Mouse (Mus musculus) stomach, embryonic 16.5 days (tissue): ENCODE measurements around the gene Rap1gap2. TPM values are rescaled to one million over a fixed set of nuclear protein-coding genes. Genes with fewer than 3 reads are reported as not detected.

Experiments
- ATAC-seq: fragments of 200-750 bp; cut with Nextera tagmentation; 2 replicates; pipeline ENCODE4 v1.8.0; 2017; ENCODE audit warnings: moderate number of reproducible peaks, moderate TSS enrichment; ENCODE audit not compliant: insufficient read depth, low FRiP score
- H3K27ac ChIP-seq: fragments of 300-500 bp; sonication (generic); 2 replicates; pipeline ENCODE4 v1.5.1; 2014; ENCODE audit warnings: low read length
- H3K27me3 ChIP-seq: fragments of 300-500 bp; sonication (generic); 2 replicates; pipeline ENCODE4 v1.6.1; 2014; ENCODE audit warnings: low read length, control low read depth, mixed read lengths; ENCODE audit not compliant: control insufficient read depth, insufficient read depth
- H3K36me3 ChIP-seq: fragments of 300-500 bp; sonication (generic); 2 replicates; pipeline ENCODE4 v1.6.1; 2014; ENCODE audit warnings: low read length; ENCODE audit not compliant: control insufficient read depth, insufficient read depth
- H3K4me1 ChIP-seq: fragments of 300-500 bp; sonication (generic); 2 replicates; pipeline ENCODE4 v1.6.1; 2014; ENCODE audit warnings: low read length, control low read depth, mixed read lengths; ENCODE audit not compliant: control insufficient read depth, insufficient read depth
- H3K4me2 ChIP-seq: fragments of 300-500 bp; sonication (generic); 2 replicates; pipeline ENCODE4 v1.6.1; 2014; ENCODE audit warnings: low read depth, low read length, mixed read lengths
- H3K4me3 ChIP-seq: fragments of 300-500 bp; sonication (generic); replicated peaks from 2 replicates; pipeline ENCODE4 v1.5.1; 2014; ENCODE audit warnings: mild to moderate bottlenecking, low read length
- H3K9ac ChIP-seq: fragments of 300-500 bp; sonication (generic); 2 replicates; pipeline ENCODE4 v1.6.1; 2014; ENCODE audit warnings: low read length
- H3K9me3 ChIP-seq: fragments of 300-500 bp; sonication (generic); replicated peaks from 2 replicates; pipeline ENCODE4 v1.6.1; 2016; ENCODE audit warnings: low read length, control low read depth; ENCODE audit not compliant: control insufficient read depth
- WGBS: fragments of 180-500 bp; shearing (Covaris S2); extraction: QIAGEN DNeasy Blood & Tissue Kit; methylation state at CpG from one replicate; pipeline ENCODE4 v1.1.7; 2014; 5-methylcytosine and 5-hydroxymethylcytosine counted together
- polyA plus RNA-seq: library from polyadenylated mRNA; unstranded; fragments of >200 nt; fragmentation: Nextera tagmentation; extraction: Ambion mirVana; gene quantifications from 2 replicates; pipeline ENCODE4 v1.2.1, GENCODE M21; 2015

The Rap1gap2 gene
- polyA plus RNA-seq, 1 experiment from 2014 or later, result 11.8 TPM

DNA sequence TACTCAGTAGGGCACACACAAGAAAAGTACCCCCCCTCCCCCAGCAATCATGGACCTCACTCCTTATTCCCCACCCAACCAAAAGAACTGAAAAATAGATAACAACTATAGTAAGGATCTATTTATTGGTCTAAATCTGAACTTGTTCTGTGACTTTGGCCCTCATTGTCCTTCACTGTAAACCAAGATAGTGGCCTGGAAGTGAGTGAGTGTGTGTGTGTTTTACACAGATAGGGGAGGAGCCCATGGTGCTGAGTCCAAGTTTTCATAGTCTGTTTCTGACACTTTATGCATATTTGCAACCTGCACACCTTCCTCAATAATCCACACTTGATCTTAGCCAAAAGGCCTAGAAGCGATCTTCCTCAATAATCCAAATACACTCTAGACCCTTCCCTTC, 38.0 kb upstream of the Rap1gap2 start:
- Histone ChIP-seq H3K4me1 (peaks cover 33% of the 10 kb centered on the region), H3K27ac (peak overlapping the region; percentile 65), H3K4me2 (peak overlapping the region; percentile 88), H3K9ac (peak overlapping the region; percentile 92), H3K27me3 (no peaks in the 10 kb centered on the region), H3K9me3 (no peaks in the 10 kb centered on the region), H3K4me3 (peak overlapping the region; percentile 97), H3K36me3 (no peaks in the 10 kb centered on the region)
- 12% methylated on average over 1 of the region's 1 CpGs for WGBS
- ATAC-seq, result 0 out of 2 replicates have a peak, but pooled peaks have one; percentile 7

GRCm38 (mm10) chr11:74647966-74648365, 37.3 kb upstream of the Rap1gap2 start:
- Histone ChIP-seq H3K4me3 (no peak overlapping the region), H3K9ac (no peak overlapping the region), H3K9me3 (no peaks in the 10 kb centered on the region), H3K36me3 (no peaks in the 10 kb centered on the region), H3K4me1 (peaks cover 28% of the 10 kb centered on the region), H3K27me3 (no peaks in the 10 kb centered on the region), H3K4me2 (no peak overlapping the region), H3K27ac (peak overlapping the region; percentile 65)
- no peak for ATAC-seq
- 81% methylated on average over 1 of the region's 1 CpGs for WGBS

GRCm38 (mm10) chr11:74639628-74640027, 28.9 kb upstream of the Rap1gap2 start:
- peak overlapping the region; percentile 63; the same call in 1 of the 2 replicates for H3K4me2 ChIP-seq
- H3K4me1 ChIP-seq, result peaks cover 20% of the 10 kb centered on the region
- H3K27me3 ChIP-seq, result no peaks in the 10 kb centered on the region
- no peak overlapping the region; the same call in 1 of the 2 replicates for H3K4me3 ChIP-seq
- no peaks in the 10 kb centered on the region for H3K9me3 ChIP-seq
- WGBS, result 56% methylated on average over 1 of the region's 1 CpGs
- H3K27ac ChIP-seq, result peak overlapping the region; percentile 97
- no peaks in the 10 kb centered on the region for H3K36me3 ChIP-seq
- H3K9ac ChIP-seq, result peak overlapping the region; percentile 13; the same call in 1 of the 2 replicates
- no peak for ATAC-seq

DNA sequence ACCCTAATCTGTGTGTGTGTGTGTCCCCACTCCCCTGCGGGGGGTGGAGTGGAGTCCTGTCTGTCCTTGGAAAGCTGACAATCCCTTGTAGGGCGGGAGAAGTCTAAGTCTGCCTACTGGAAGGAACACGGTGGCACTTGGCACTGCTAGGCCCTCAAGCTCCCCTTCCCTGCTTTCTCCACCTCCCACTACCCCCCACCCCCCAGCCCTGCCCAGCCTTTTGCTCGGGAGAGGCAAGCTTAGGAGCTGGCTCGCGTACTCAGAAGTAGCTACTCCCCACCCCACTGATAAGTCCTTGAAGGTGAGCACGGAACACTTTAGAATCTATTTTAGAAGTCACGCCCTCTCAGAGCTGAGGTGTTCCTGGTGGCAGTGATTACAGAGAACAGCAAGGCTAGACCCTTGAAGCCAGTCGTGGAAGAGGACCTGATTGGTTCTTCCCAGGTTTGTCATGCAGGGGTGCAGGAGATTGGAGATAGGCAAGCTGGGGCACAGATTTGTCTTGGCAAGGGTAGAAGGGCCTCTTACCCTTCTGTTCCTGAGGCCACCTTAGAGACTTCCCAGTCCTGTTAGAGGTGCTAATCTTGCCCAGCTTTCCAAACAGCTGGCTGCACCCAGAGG, 28.2 kb upstream of the Rap1gap2 start:
- ATAC-seq, result peak; percentile 64
- H3K4me2 ChIP-seq, result peak overlapping the region; percentile 63
- no peaks in the 10 kb centered on the region for H3K36me3 ChIP-seq
- peaks cover 20% of the 10 kb centered on the region for H3K4me1 ChIP-seq
- 11% methylated on average over 9 of the region's 9 CpGs for WGBS
- H3K4me3 ChIP-seq, result peak overlapping the region; percentile 78
- peak overlapping the region; percentile 97 for H3K27ac ChIP-seq
- no peaks in the 10 kb centered on the region for H3K9me3 ChIP-seq
- H3K9ac ChIP-seq, result peak overlapping the region; percentile 88
- H3K27me3 ChIP-seq, result no peaks in the 10 kb centered on the region

- under 1% methylated on average over 84 of the region's 86 CpGs for WGBS
- Histone ChIP-seq H3K9ac (peak overlapping the region; percentile 88), H3K4me1 (peaks cover 20% of the 10 kb centered on the region), H3K9me3 (no peaks in the 10 kb centered on the region), H3K4me2 (peak overlapping the region; percentile 63), H3K27me3 (no peaks in the 10 kb centered on the region), H3K36me3 (no peaks in the 10 kb centered on the region), H3K27ac (peak overlapping the region; percentile 97), H3K4me3 (peak overlapping the region; percentile 78)
- ATAC-seq, result peak; percentile 92
Measured at GRCm38 (mm10) chr11:74637971-74638790, 27.5 kb upstream of the Rap1gap2 start.

- Histone ChIP-seq H3K4me3 (peak overlapping the region; percentile 78), H3K36me3 (no peaks in the 10 kb centered on the region), H3K4me1 (peaks cover 20% of the 10 kb centered on the region), H3K27ac (peak overlapping the region; percentile 97), H3K9ac (peak overlapping the region; percentile 88), H3K27me3 (no peaks in the 10 kb centered on the region), H3K9me3 (no peaks in the 10 kb centered on the region), H3K4me2 (peak overlapping the region; percentile 63)
- WGBS, result 17% methylated on average over 8 of the region's 8 CpGs
- ATAC-seq, result no peak
Measured at GRCm38 (mm10) chr11:74637486-74637885, 26.8 kb upstream of the Rap1gap2 start.

DNA sequence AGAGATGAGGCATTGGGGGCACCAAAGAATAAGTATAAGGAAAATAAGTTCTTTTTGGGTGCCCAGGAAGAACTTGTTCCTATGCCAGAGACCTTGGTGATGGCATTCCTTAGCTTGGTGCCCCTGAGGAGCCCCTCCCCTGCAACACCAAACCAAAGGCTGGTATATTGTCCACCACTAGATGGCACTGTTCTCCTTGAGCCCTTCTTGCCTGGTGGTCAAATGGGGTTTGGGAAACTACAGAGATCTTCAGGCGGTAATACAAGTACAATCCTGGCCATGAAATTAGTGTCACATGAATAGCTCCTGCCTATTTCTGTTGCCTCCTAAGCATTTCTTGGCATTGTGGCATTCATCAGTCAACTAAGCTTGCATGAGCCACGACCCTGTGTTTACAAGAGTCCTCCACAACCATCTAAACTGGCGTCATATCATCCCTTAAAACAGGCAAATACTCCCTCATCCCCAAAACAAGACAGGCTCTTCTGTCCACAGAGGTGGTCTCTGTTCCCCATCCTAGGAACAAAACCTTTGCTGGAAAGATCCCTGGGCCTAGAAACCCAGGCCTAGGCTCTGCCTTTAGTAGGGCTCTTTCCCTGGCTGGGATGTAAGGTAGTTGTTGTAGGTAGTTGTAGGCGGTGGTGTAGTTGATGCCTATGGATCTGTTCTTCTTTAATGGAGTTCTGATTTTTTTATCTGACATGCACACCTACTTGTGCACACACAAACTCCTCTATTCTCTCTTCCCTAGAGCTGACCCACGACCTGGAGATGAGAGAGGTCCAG, 24.0 kb upstream of the Rap1gap2 start:
- Histone ChIP-seq H3K4me3 (no peak overlapping the region), H3K4me1 (peaks cover 13% of the 10 kb centered on the region), H3K9me3 (no peaks in the 10 kb centered on the region), H3K27ac (no peak overlapping the region), H3K9ac (no peak overlapping the region), H3K4me2 (no peak overlapping the region), H3K27me3 (no peaks in the 10 kb centered on the region), H3K36me3 (no peaks in the 10 kb centered on the region)
- ATAC-seq, result no peak
- WGBS, result 68% methylated on average over 5 of the region's 5 CpGs

- no peak for ATAC-seq
- no peaks in the 10 kb centered on the region for H3K27me3 ChIP-seq
- no peaks in the 10 kb centered on the region for H3K4me1 ChIP-seq
- H3K4me2 ChIP-seq, result no peak overlapping the region
- WGBS, result 66% methylated on average over 7 of the region's 7 CpGs
- H3K4me3 ChIP-seq, result no peak overlapping the region
- H3K27ac ChIP-seq, result no peak overlapping the region
- H3K9ac ChIP-seq, result no peak overlapping the region
- no peaks in the 10 kb centered on the region for H3K36me3 ChIP-seq
- H3K9me3 ChIP-seq, result no peaks in the 10 kb centered on the region
Measured at GRCm38 (mm10) chr11:74631880-74632789, 21.4 kb upstream of the Rap1gap2 start.
